Mouse (Mus musculus) embryonic facial prominence, embryonic 10.5 days (tissue): Measurements from ENCODE around the gene Cracr2a. TPM values are rescaled to one million over a fixed set of nuclear protein-coding genes. Genes with fewer than 3 reads are reported as not detected.

ENCODE experiments used
- polyA plus RNA-seq: library from polyadenylated mRNA; unstranded; fragments of >200 nt; fragmentation: Nextera tagmentation; extraction: Ambion mirVana; gene quantifications from 2 replicates; pipeline ENCODE4 v1.2.1, GENCODE M21; 2016

The Cracr2a gene
- polyA plus RNA-seq, 1 experiment from 2014 or later, result 1.2 TPM

Other genes with a start within 250 kb of the Cracr2a start
- 31.4 and 33.4 TPM in 2 replicates for gene Parp11, start 114.5 kb upstream of the Cracr2a start, polyA plus RNA-seq
- 3.9 and 7.9 TPM in 2 replicates for gene Prmt8, start 208.1 kb downstream of the Cracr2a start, polyA plus RNA-seq